In the genomic region with DNA sequence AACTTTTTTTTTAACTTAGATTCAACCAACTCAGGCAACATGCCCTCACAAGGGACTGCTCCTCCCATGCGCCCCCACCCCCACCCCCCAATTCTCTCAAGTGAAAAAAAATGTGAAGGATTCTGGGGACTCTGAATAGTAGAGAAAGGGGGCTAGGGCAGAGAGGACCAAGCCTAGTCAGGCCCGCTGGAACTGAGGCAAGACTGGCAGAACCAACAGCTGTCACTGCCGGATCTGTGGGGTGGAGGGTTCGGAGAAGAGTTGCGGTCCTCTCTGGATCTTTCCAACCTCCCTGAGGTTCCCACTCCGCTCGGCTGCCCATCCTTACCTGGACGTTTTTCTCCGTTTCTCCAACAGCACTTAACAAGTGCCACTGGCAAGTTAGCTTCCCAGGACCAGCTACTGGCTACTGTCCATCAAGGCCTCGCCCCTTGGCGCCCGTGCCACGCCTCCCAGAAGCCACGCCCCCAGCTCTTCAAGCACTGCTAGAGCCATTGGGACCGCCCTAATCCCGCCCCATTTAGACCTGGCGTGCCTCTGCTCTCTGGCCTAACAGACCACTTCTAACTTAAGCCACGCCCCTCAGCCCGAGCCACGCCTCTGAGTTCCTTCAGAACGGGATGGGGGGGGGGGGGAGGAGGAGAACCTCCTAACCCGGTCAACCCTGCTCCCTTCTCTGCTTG, we compare ENCODE assay signal across 8 mouse cellular contexts. TPM values are rescaled to one million over a fixed set of nuclear protein-coding genes. Genes with fewer than 3 reads are reported as not detected.
DNase-seq lines count a peak whose midpoint lies in the region; ATAC-seq lines count a peak whose summit lies in the region.

Gene Car5b, minus strand, starts transcription at position 391 of the 683 bp plus-strand sequence.

- H3K4me1 ChIP-seq in hindbrain, embryonic 15.5 days (replicated peaks): no peaks in the 10 kb centered on the region

- H3K27ac ChIP-seq in hindbrain, embryonic 15.5 days (replicated peaks): no peak within 1 kb of the TSS

- H3K27me3 ChIP-seq in hindbrain, embryonic 15.5 days: no peaks in the 10 kb centered on the region

- 14% methylated on average over 22 of the region's 22 CpGs for WGBS in hindbrain, embryonic 15.5 days

- ATAC-seq in common myeloid progenitor, adult 5-6 weeks (replicated peaks; ENCODE audit: low read depth, poor library complexity, severe bottlenecking): peak; percentile 100
- peak; percentile 89 for ATAC-seq in hindbrain, embryonic 15.5 days (ENCODE audit: low FRiP score, low read depth)

- no peak within 1 kb of the TSS for H3K9ac ChIP-seq in hindbrain, embryonic 15.5 days

- H3K36me3 ChIP-seq in hindbrain, embryonic 15.5 days: no peaks in the 10 kb centered on the region

- no peaks in the 10 kb centered on the region for H3K9me3 ChIP-seq in hindbrain, embryonic 15.5 days

- peak; percentile 96 for DNase-seq in ZHBTc4 (ENCODE audit: low read depth, low spot score)
- DNase-seq in gastrocnemius, adult 18-20 months (ENCODE audit: low spot score): peak; percentile 90
- DNase-seq in left cerebral cortex, adult 11 months (ENCODE audit: low spot score): peak; percentile 44
- DNase-seq in lung, postnatal 36 days: peak; percentile 98
- DNase-seq in retina, postnatal 1 day: peak; percentile 90
- DNase-seq in thymus, postnatal 4 days: peak; percentile 69

- H3K4me2 ChIP-seq in hindbrain, embryonic 15.5 days: peak within 1 kb of the TSS; percentile 58

- peak within 1 kb of the TSS; percentile 33 for H3K4me3 ChIP-seq in hindbrain, embryonic 15.5 days

RNA-seq across cellular contexts. Expression of gene Car5b, which starts in this region (rescaled TPM):
- total RNA-seq in common myeloid progenitor, adult 5-6 weeks (2017): 0.69 TPM in 1 of 2 replicates, not detected in the other
- total RNA-seq in gastrocnemius, adult 18-20 months (2021): 1 to 10 TPM; 1.3 to 1.5 TPM
- polyA plus RNA-seq in hindbrain, embryonic 15.5 days (2015; fragmentation: Nextera tagmentation; extraction: Ambion mirVana): 0.49 and 0.96 TPM in 2 replicates

Comparison
In these comparisons a context has a peak if more than half of its experiments do, and no peak if none do; other contexts are left out.
1. Peak in ATAC-seq in common myeloid progenitor, adult 5-6 weeks; RNA of the gene not detected or under 1 TPM.
2. Peak in ATAC-seq, H3K4me3 ChIP-seq and H3K4me2 ChIP-seq in hindbrain, embryonic 15.5 days; RNA of the gene not detected or under 1 TPM.
3. DNase-seq: peak in every context shown above with its lines; median percentile 98 in lung, postnatal 36 days; 96 in ZHBTc4; 90 in gastrocnemius, adult 18-20 months; 90 in retina, postnatal 1 day; 69 in thymus, postnatal 4 days; 44 in left cerebral cortex, adult 11 months.